Mouse (Mus musculus): Measurements from ENCODE around the gene 2010109A12Rik. TPM values are rescaled to one million over a fixed set of nuclear protein-coding genes. Genes with fewer than 3 reads are reported as not detected.

The 2010109A12Rik gene
- under 1 TPM; 0.50 to 0.52 TPM for total RNA-seq (2021)

GRCm38 (mm10) chr5:93206109-93207005 is at the start of gene 2010109A12Rik, which contains the start of gene Ccni:
TSS of gene 2010109A12Rik (plus strand) at chr5:93206518.
TSS of gene Ccni (minus strand) at chr5:93206495.
- DNase-seq: peak; percentile 97

- DNase-seq: peak; percentile 74
These were observed 42.8 kb upstream of the 2010109A12Rik start for GRCm38 (mm10) chr5:93163541-93163940.

- DNase-seq: peak; percentile 4
These were observed 38.3 kb upstream of the 2010109A12Rik start for GRCm38 (mm10) chr5:93167919-93168516.

- peak; percentile 2 for DNase-seq
These were observed 37.7 kb upstream of the 2010109A12Rik start for GRCm38 (mm10) chr5:93168654-93169053.

- DNase-seq: no peak
These were observed 34.9 kb upstream of the 2010109A12Rik start for GRCm38 (mm10) chr5:93171420-93171819.

GRCm38 (mm10) chr5:93172536-93172935 is 33.8 kb upstream of the 2010109A12Rik start:
- no peak for DNase-seq

GRCm38 (mm10) chr5:93174675-93175074 is 31.6 kb upstream of the 2010109A12Rik start:
- no peak for DNase-seq

GRCm38 (mm10) chr5:93178616-93179015 is 27.7 kb upstream of the 2010109A12Rik start:
- DNase-seq: no peak

- DNase-seq: no peak
These were observed 26.1 kb upstream of the 2010109A12Rik start for GRCm38 (mm10) chr5:93180252-93180651.

- no peak for DNase-seq
These were observed 23.0 kb upstream of the 2010109A12Rik start for GRCm38 (mm10) chr5:93183311-93183710.

GRCm38 (mm10) chr5:93184548-93184947 is 21.8 kb upstream of the 2010109A12Rik start:
- DNase-seq: no peak

GRCm38 (mm10) chr5:93189607-93190006 is 16.7 kb upstream of the 2010109A12Rik start:
- no peak for DNase-seq

GRCm38 (mm10) chr5:93190428-93190827 is 15.9 kb upstream of the 2010109A12Rik start:
- DNase-seq: no peak

GRCm38 (mm10) chr5:93198232-93198631 is 8.1 kb upstream of the 2010109A12Rik start:
- DNase-seq: no peak

- no peak for DNase-seq
These were observed 5.1 kb upstream of the 2010109A12Rik start for GRCm38 (mm10) chr5:93201181-93201580.

GRCm38 (mm10) chr5:93205371-93206108 is 778 bp upstream of the 2010109A12Rik start:
- DNase-seq: peak; percentile 64

- DNase-seq: peak; percentile 65
These were observed 659 bp downstream of the 2010109A12Rik start for GRCm38 (mm10) chr5:93207006-93207348.

GRCm38 (mm10) chr5:93207555-93207954 is 1.2 kb downstream of the 2010109A12Rik start:
- DNase-seq: no peak

GRCm38 (mm10) chr5:93218375-93218774 is 12.1 kb downstream of the 2010109A12Rik start:
- no peak for DNase-seq

GRCm38 (mm10) chr5:93221661-93222060 is 15.3 kb downstream of the 2010109A12Rik start:
- DNase-seq: peak; percentile 40

GRCm38 (mm10) chr5:93224549-93224948 is 18.2 kb downstream of the 2010109A12Rik start:
- no peak for DNase-seq

GRCm38 (mm10) chr5:93227157-93227556 is 20.8 kb downstream of the 2010109A12Rik start:
- DNase-seq: no peak

GRCm38 (mm10) chr5:93229527-93229926 is 23.2 kb downstream of the 2010109A12Rik start:
- no peak for DNase-seq
